Mouse (Mus musculus): Measurements from ENCODE around the gene Baiap2l1.
"Not testable (repeated sequence)": the region's sequence is repeated elsewhere in the genome, so short reads cannot be mapped to it uniquely, and the experiment has no call there.

Baiap2l1 gene

DNA sequence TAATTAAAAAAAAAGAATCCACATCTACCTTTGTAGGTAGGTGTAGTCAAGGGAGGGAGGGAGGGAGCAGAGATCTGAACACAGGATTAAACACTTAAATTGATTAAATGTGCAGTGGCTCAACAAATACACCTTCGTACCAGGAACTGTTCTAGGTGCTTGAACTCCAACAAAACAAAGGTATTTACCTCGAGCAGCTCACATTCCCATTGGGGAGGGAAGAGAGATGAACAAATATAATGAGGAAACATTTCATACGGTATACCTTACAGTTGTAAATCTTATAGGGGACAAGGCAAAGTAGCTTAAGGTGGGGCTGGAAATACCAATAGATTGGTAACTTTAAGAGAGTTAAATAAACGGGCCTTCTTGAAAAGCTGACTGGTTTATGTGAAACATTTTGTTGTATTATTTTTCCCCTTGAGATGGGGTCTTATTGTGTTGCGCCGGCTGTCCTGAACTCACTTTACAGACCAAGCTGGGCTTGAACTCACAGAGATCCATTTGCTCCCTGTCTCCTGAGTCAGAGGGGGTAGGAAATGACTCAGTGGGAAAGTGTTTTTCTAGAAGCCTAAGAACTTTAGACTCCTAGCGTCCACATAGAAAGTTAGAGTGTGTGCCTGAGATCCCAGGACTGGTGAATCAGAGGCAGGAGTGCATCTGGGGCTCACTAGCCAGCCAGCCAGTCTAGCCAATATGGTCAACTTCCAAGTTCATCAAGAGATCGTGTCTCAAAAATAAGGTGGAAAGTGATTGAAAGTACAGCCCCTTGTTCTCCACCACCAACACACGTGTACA lies 5.5 kb downstream of the Baiap2l1 start:
- DNase-seq (ENCODE audit: extremely low read depth, low read depth, low spot score): no peak

DNA sequence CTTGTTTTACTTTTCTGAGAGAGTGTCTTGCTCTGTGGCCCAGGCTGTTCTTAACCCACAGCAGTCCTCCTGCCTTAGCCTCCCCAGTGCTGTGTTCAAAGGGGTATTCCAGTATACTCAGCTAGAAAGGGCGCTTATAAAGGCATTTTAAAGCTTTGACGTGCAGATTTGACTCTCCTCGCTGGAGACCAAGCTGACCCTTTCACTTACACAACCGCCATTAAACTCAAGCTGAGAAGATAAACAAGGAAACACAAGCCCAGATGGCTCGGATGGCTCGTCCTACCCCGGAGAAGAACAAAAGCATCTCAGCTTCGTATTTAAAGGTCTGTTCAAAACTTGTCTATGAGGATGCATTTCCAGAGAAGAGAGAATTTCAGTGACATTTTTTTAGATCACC lies 6.7 kb downstream of the Baiap2l1 start:
- DNase-seq (ENCODE audit: extremely low read depth, low read depth, low spot score): no peak

DNA sequence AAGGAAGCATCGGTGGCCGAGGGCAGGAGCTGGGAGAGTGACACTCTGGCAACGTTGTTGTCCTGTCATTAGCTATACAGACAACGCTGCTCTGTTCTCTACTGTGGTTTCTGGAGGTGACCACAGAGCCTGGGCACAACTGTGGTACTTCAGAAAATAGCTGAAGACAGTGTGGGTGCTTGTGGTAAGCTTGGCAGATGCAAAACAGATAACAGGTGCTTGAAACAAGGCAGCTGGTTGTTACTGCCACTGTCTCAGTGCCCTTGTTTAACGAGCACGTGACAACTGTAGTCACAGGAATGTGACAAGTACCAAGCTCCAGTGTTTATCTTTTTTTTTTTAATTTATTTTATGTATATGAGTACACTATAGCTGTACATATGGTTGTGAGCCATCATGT lies 13.3 kb downstream of the Baiap2l1 start:
- DNase-seq (ENCODE audit: extremely low read depth, low read depth, low spot score): no peak

DNA sequence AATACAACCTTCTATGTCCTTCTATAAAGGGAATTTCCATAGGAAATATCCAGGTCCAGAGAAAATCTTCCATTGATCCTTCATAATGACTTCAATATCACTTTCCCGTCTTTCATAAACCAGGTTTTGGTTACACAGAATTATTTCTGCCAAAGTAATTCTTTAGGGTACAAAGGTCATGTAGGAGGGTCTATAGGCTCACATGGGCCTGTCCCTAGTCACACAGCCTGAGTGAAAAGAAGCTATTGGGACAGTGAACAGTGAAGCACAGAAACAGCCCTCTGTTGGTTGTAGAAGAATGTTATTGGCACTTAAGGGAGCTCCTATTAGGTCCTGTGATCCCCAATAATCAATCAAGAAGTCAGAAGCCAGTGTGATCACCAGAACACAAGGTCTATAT lies 16.8 kb downstream of the Baiap2l1 start:
- no peak for DNase-seq (ENCODE audit: extremely low read depth, low read depth, low spot score)

- no peak for DNase-seq (ENCODE audit: extremely low read depth, low read depth, low spot score)
These were observed 19.1 kb downstream of the Baiap2l1 start for GRCm38 (mm10) chr5:144338787-144339186.

DNA sequence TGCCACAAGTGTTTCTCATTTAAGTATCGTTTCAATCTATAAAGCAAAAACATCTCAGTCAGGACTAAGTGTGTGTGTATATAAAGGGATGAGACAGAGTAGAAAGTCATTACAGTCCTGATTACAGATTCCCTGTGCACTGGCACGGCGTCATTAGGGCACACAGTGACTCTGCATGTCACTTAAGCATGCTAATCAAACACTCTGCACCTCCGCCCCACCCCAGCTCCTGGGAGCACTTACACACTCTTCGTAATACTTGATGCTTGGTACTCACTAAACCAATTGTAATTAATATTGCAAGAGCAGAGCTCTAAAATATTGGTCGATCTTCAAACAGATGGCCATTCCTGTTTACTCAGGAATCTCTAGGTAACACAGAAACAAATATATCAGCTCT lies 22.6 kb downstream of the Baiap2l1 start:
- not testable (repeated sequence) for DNase-seq (ENCODE audit: extremely low read depth, low read depth, low spot score)

- no peak for DNase-seq (ENCODE audit: extremely low read depth, low read depth, low spot score)
These were observed 23.9 kb downstream of the Baiap2l1 start for GRCm38 (mm10) chr5:144334010-144334409.

DNA sequence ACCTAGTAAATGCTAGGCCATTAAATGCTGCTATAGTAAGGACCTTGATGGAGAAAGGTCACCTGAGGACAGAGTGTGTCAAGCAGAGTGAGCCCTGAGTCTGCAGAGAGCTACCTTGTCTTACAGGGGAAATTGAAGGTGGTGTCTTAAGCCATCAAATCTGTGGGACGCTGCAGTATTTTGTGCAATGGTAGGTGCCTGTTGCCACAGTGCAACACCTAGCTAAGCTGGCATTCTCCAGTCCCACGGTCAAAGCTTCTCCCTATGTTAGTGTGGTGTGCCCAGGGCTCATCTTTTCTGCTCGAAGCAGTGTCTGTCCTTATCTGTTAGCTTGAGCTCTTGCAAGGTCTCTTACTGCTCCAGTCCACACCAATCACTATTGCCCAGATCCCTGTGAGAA lies 35.2 kb downstream of the Baiap2l1 start:
- DNase-seq (ENCODE audit: extremely low read depth, low read depth, low spot score): no peak

DNA sequence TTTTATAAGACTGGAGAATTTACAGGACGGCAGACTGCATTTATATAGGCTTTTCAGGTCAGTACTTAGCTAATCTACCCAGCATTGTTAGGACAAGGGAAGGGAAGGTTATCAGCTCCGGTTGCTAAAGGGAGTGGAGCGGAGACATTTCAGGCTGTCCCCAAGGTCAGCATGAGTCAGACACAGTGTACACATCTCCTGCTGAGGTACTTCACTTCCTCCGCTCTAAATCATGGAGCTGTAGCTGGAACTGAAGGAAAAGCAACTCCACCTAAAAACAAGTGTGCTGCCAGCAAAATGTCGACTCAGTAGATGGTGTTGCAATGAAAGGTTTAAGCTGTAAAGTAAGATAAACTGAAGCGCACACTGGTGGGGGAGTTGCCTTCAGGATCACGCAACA lies 36.2 kb downstream of the Baiap2l1 start:
- no peak for DNase-seq (ENCODE audit: extremely low read depth, low read depth, low spot score)

DNA sequence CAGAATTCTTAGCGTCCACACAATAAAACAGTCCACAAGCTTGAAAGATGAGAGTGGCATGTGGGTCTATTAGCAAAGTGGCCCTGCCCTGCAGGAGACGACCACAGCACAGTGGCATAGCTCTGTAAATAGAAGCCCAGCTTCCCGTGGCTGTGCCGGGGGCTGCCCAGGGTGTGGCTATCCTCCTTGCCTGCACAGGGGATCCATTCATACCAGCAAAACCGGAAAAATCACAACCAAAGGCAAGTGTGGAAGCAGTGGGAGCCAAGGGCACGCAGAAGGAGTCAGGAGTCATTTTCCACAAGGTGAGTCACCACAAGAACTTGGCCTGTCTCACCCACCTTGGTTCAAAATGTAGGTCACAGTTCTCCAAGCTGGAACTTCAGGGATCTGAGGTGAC lies 39.6 kb downstream of the Baiap2l1 start:
- DNase-seq (ENCODE audit: extremely low read depth, low read depth, low spot score): no peak

GRCm38 (mm10) chr5:144317426-144317825 lies 40.5 kb downstream of the Baiap2l1 start:
- no peak for DNase-seq (ENCODE audit: extremely low read depth, low read depth, low spot score)

DNA sequence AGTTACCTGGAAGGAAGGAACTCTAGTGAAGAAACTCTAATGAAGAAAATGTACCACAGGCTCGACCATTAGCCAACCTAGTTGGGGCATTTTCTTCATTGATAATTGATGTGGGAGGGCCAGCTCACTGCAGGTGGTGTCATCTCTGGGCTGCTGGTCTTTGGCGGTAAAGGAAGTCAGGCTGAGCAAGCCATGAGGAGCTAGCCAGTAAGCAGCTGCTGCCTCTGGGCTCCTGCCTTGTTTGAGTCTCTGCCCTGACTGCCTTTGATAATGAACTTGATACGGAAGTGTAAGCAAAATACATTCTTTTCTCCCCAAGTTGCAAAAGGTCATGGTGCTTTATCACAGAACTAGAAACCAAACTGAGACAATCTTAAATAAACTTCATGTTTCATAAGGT lies 41.5 kb downstream of the Baiap2l1 start:
- no peak for DNase-seq (ENCODE audit: extremely low read depth, low read depth, low spot score)

DNA sequence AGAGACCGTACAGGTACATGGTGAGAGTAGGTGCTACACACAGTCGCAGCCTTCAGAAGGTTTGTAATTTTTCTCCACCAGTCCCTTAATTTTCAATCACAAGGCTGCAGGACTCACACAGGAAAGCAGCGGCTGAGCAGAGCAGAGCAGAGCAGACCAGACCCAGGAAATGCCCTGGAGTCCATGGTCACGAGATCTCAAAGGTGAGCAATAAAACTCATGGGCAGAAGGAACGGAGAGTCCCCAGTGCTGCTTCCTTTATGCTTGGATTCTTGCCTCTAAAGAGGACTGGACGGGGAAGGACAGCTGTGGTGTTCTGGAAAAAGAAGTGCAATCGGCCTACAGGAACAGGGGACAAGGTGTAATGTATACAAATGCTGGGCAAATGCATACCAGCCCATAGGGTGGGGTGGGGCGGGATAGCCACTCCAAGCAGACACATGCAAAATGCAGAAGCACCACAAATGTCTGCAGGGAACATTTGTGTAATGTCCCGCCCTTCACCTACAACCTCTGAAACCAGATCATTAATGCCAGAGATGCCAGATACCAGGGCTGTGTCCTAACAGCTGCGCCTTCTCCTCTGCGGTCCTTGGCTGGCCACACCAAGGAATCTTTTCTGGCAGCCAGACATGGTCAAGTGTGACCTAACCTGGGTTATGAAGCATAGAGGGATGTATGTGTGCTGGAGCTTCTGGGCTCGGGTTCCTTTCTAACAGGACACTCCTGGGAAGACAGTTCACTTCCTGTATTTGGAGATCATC lies 43.0 kb downstream of the Baiap2l1 start:
- DNase-seq (ENCODE audit: extremely low read depth, low read depth, low spot score): no peak

GRCm38 (mm10) chr5:144313335-144313734 lies 44.6 kb downstream of the Baiap2l1 start:
- DNase-seq (ENCODE audit: extremely low read depth, low read depth, low spot score): no peak

DNA sequence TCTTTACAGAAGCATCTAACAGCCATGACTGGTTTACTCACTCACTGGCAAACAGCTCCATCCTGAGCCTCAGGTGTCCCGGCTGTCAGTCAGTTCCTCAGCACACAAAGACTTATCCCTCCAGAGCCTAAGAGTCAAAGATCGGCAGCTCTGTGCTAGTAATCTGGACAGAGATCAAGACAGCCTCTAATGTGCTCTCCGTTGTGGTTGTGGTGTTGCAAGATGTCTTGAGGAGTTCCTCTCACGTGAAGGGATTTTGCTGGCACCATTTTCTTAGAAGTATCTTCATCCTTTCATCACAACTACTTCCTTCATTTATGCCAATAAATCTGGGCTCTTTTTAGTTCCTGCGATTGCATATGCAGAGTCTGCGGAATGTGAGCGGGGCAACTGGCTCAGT lies 45.7 kb downstream of the Baiap2l1 start:
- DNase-seq (ENCODE audit: extremely low read depth, low read depth, low spot score): no peak

- no peak for DNase-seq (ENCODE audit: extremely low read depth, low read depth, low spot score)
These were observed 49.0 kb downstream of the Baiap2l1 start for GRCm38 (mm10) chr5:144308929-144309328.

GRCm38 (mm10) chr5:144303071-144303470 lies 54.8 kb downstream of the Baiap2l1 start:
- DNase-seq (ENCODE audit: extremely low read depth, low read depth, low spot score): no peak

GRCm38 (mm10) chr5:144296090-144296604 lies 61.8 kb downstream of the Baiap2l1 start:
- no peak for DNase-seq (ENCODE audit: extremely low read depth, low read depth, low spot score)

- no peak for DNase-seq (ENCODE audit: extremely low read depth, low read depth, low spot score)
These were observed 62.6 kb downstream of the Baiap2l1 start for GRCm38 (mm10) chr5:144295357-144295756.

- DNase-seq (ENCODE audit: extremely low read depth, low read depth, low spot score): no peak
These were observed 63.0 kb downstream of the Baiap2l1 start for GRCm38 (mm10) chr5:144294908-144295307.

DNA sequence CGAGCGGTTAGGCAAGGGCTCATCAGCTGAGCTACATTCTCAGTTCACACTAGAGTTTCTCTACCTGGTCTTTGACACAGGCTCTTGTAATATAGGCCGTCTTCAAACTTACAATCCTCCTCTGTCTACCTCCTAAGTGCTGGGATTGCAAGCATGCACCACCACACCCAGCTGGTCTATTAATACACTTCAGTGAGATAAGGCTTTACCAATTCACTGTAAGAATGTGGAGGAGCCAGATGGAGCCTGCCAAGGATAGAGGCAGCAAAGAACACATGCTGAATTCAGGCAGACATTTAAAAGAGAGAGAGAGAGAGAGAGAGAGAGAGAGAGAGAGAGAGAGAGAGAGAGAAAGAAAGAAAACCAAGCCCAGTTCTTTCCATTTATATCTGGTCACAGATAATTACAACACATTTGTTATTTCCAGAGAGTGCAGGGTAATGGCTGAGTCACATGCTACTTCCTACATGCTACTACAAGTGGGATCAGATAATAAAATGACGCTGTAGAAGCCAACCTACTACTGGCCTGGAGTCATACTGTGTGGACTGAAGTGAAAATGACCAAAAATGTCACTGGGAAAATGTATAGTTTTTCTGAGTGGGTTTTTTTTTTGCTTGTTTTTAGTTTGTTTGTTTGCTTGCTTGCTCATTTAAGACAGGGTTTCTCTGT lies 68.0 kb downstream of the Baiap2l1 start:
- DNase-seq (ENCODE audit: extremely low read depth, low read depth, low spot score): peak; percentile 54

- DNase-seq (ENCODE audit: extremely low read depth, low read depth, low spot score): no peak
These were observed 69.5 kb downstream of the Baiap2l1 start for GRCm38 (mm10) chr5:144288391-144288790.
